Mouse (Mus musculus) layer of hippocampus, postnatal 25 days (tissue): Measurements from ENCODE around the gene Cdc34b. TPM values are rescaled to one million over a fixed set of nuclear protein-coding genes. Genes with fewer than 3 reads are reported as not detected.

Source experiments
- DNase-seq, 2 experiments: peaks; one replicate each; pipeline ENCODE4 v3.0.0; 2022; ENCODE audit warnings: mixed read lengths in 2 of 2, low spot score in 1 of 2; ENCODE audit errors: extremely low spot score in 1 of 2
- total RNA-seq, 2 experiments: library from RNA; stranded (reverse); gene quantifications; 2 replicates each; pipeline ENCODE4 v1.2.3; 2021

Gene Cdc34b
- total RNA-seq, 2 experiments from 2014 or later = 0.22 TPM; not detected in 1

- no peak for DNase-seq
Measured at GRCm38 (mm10) chr11:94731229-94731628, 10.4 kb upstream of the Cdc34b start.

DNA sequence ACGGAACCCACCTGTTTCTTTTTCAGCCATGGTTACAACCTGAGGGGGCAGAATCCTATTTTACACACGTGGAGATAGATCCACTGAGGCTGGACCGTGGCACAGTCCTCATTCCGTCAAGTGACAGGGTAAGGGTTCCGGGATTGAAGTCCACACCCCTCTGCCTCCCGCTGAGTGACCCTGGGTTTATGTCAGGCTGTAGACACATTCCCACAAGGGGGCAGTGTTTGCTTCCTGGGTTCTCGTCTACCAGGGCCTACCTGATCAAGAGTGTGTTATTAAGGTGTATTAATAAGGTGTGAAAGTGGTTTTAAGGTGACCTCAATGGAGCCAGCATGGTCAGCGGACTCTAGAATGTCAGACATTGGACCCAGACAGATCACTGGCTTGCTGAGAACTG is 8.8 kb upstream of the Cdc34b start:
- no peak for DNase-seq

- DNase-seq = no peak
Measured at GRCm38 (mm10) chr11:94735746-94736145, 5.8 kb upstream of the Cdc34b start.

- DNase-seq = no peak
Measured at GRCm38 (mm10) chr11:94752946-94753713, 11.5 kb downstream of the Cdc34b start.

GRCm38 (mm10) chr11:94759916-94760315 is 18.3 kb downstream of the Cdc34b start:
- no peak for DNase-seq

- DNase-seq = no peak
Measured at GRCm38 (mm10) chr11:94760364-94760763, 18.8 kb downstream of the Cdc34b start.

GRCm38 (mm10) chr11:94760799-94761198 is 19.2 kb downstream of the Cdc34b start:
- no peak for DNase-seq

GRCm38 (mm10) chr11:94762281-94762680 is 20.7 kb downstream of the Cdc34b start:
- DNase-seq = no peak

DNA sequence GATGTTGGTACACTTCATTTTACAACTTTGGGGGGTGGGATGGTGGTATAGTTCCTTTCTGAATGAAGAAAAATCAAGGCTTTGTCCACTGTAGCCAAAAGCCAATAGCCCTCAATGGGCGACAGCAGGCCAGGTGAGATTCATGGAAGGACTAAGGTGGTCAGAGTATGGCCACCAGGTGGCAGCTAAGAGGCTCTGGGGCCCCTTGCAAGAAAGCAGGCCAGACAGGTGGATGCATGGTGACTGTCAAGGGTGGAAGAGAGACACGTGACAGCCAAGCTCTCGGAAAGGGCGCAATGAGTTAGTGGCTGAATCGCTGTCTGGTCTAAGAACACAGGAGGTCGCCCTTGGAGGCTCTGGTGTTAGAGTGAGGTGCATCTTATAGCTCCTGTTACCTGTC is 21.2 kb downstream of the Cdc34b start:
- no peak for DNase-seq

DNA sequence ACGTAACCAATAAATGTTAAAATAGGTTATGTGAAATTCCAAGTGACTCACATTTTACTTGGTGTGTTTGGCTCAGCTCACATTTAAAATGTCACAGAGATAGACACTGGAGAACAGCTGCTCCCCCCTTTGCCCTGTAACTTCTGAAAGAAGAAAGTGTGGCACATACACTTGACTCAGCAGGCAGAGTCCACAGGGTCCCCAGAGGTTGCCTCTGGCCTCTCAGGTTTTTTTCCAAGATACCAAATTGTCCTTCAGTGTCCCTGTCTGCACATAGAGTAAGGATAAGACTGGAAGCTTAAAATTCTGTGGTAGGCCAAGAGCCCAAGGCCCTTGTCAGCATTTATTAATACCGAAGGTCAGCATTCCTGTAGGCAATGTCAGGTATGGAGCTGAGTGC is 25.7 kb downstream of the Cdc34b start:
- DNase-seq = no peak

DNA sequence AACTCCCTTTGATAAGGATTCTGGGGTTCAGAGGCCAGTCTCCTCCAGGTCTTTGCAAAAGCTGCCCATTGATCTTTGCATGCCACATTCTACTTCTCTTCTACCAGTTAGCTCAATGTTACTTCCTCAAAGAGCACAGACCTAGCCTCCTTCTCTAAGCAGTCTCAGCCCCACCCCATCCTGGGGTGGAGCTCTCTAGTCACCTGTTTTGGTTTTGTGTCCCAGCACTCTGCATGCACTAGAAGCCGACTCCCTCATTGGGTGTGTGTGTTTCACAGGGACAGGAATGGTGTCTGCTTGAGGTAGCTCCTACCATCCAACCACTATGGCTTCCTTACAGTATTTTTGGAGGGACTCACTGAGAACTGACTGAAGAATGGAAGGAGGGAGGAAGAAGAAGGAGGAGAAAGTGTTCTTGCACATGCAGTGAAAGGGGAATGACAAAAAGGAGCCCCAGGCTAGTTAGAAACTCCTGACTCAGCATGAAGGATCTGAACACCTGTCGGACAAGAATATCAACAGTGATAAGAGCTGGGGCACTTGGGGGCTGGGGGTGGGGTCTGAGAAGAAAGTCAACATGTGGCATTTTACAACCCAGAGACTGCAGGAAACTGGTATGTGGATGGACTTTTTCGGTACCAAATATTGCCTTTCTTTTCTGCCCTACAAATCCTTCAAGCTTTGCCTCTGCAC is 30.9 kb downstream of the Cdc34b start:
- no peak for DNase-seq

DNA sequence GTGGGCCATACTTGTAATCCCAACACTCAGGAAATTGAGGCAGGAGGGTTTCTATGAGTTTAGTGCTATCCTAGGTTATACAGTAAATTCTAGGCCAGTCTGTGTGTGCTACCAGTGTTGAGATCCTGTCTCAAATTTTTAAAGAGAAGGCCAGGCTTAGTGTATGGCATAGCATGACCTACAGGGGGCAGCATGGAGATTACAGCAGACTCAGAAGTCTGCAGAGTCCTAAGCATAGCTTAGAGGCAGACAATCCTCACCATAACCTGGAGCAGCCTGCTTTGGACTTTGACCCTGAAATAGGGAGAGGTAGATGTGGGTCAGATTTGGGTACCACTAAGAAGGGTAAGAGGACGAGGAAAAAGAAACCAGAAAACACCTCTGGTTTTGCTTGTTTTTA is 32.3 kb downstream of the Cdc34b start:
- DNase-seq = no peak

GRCm38 (mm10) chr11:94774887-94775497 is 33.4 kb downstream of the Cdc34b start:
- no peak for DNase-seq

- DNase-seq = no peak
Measured at GRCm38 (mm10) chr11:94782603-94783002, 41.0 kb downstream of the Cdc34b start, which contains the start of gene Tmem92. Gene Tmem92 (minus strand): TSS chr11:94782703.

DNA sequence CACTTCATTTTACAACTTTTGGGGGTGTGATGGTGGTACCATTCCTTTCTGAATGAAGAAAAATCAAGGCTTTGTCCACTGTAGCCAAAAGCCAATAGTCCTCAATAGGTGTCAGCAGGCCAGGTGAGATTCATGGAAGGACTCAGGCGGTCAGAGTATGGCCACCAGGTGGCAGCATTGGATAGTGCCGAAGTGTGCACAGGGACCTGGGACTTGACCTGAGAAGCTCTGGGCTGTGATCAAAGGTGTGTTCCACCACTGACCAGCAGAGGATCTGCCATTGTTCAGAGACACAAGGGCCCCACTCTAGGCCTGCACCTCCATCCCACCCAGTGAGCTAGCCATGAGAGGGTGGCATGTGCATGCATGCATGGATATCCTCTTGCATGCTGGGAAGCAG is 43.7 kb downstream of the Cdc34b start:
- DNase-seq = peak; percentile 54 to 80

DNA sequence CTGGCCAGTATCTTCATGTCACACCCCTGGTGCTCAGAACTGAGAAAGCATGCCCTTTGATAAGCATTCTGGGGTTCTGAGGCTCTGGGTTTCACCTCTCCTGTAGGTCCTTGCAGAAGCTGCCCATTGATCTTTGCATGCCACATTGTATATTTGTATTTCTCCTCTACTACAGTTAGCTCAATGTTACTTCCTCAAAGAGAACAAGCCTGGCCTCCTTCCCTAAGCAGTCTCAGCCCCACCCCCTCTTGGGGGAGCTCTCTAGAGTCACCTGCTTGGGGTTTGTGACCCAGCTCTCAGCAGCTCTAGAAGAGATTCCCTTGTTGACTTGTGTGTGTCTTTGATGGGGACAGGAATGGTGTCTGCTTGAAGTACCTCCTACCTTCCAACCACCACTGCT is 50.1 kb downstream of the Cdc34b start:
- DNase-seq = no peak

Other genes starting within 250 kb of the Cdc34b start
- 1 to 10 TPM; 2.0 to 2.3 TPM for gene Epn3, start 241.8 kb upstream of the Cdc34b start, total RNA-seq
- 1 to 10 TPM; 3.0 to 3.9 TPM for gene Mycbpap, start 220.0 kb upstream of the Cdc34b start, total RNA-seq
- gene Rsad1, start 192.5 kb upstream of the Cdc34b start, total RNA-seq = 10 to 100 TPM; 10.3 to 10.8 TPM
- under 1 TPM; 0.62 to 0.70 TPM for gene Chad, start 176.7 kb upstream of the Cdc34b start, total RNA-seq
- gene Acsf2, start 139.9 kb upstream of the Cdc34b start, total RNA-seq = 10 to 100 TPM; 15.3 to 20.4 TPM
- 10 to 100 TPM; 71.6 to 79.1 TPM for gene Lrrc59, start 112.0 kb upstream of the Cdc34b start, total RNA-seq
- gene Mrpl27, start 88.0 kb upstream of the Cdc34b start, total RNA-seq = 10 to 100 TPM; 72.9 to 80.1 TPM
- gene Eme1, start 87.8 kb upstream of the Cdc34b start, total RNA-seq = under 1 TPM; 0.28 to 0.44 TPM
- 10 to 100 TPM; 24.2 to 24.8 TPM for gene Xylt2, start 64.3 kb upstream of the Cdc34b start, total RNA-seq
- not detected for gene Gm11541, start 37.3 kb upstream of the Cdc34b start, total RNA-seq
- gene Tmem92, start 40.9 kb downstream of the Cdc34b start, total RNA-seq = not detected
- 10 to 100 TPM; 18.5 to 19.2 TPM for gene Col1a1, start 194.4 kb downstream of the Cdc34b start, total RNA-seq
- not detected for gene Hils1, start 225.8 kb downstream of the Cdc34b start, total RNA-seq
- under 1 TPM; 0.44 to 0.45 TPM for gene Sgca, start 234.5 kb downstream of the Cdc34b start, total RNA-seq
- 100 to 1,000 TPM; 926 to 939 TPM for gene Ppp1r9b, start 249.3 kb downstream of the Cdc34b start, total RNA-seq